Mouse (Mus musculus) right cerebral cortex, postnatal 10 days (tissue): Measurements from ENCODE around the gene Cd27.

ENCODE experiments used
- DNase-seq, 2 experiments: peaks; one replicate each; pipeline ENCODE4 v3.0.0; 2021; ENCODE audit warnings: low spot score in 2 of 2

The Cd27 gene

DNA sequence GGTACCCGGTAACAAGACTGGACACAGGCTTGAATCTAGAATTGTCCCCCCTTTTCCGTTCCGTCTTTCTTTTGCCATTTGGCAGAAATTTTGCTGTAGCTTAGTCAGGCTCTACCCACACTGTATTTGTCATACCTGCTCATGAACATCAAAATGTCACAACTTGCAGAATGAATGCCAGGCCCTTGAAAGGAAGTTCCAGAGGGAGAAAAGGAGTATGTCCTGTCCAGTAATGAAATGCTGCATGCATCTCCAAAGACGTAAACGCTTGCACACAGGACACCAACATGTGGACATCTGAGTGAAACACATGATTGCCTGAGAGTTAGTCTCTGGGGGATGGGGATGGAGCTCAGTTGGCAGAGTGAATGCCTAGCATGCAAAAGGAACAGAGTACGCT lies 23.1 kb downstream of the Cd27 start:
- no peak for DNase-seq

DNA sequence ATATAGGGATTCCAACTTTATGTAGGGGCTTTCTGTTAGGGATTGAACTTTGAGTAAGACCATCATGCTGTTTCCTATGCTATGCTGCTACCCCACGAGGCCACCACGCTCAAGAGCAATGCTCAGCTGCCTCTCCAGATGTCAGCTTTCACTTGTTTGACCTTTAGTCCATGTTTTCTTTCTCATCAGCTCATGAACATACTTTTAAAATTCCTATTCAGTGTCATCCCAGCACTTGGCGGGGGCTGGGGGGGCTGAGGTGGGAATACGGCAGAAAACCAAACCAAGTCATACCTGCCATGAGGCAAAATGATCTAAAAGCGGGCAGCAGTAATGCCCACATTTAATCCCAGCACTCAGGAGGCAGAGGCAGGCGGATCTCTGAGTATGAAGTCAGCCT lies 23.7 kb downstream of the Cd27 start:
- no peak for DNase-seq

DNA sequence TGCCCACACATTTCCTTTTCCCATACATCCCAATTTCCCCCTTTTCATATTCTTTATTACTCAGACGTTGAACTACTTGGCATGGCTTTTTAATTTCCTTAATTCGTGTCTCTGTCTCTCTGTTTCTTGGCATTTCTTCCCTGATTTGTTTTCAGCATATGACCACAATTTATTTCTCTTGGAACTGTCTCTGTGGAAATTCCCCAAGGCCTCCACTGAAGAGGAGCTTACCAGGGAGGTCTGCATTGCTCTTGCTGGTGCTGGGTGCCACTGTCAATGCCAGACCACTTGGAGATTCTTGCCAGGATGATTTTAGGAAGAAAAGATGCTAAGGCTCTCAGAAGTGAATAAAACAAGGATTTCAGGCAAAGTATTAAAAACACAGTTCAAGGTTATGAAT lies 24.2 kb downstream of the Cd27 start:
- no peak for DNase-seq

DNA sequence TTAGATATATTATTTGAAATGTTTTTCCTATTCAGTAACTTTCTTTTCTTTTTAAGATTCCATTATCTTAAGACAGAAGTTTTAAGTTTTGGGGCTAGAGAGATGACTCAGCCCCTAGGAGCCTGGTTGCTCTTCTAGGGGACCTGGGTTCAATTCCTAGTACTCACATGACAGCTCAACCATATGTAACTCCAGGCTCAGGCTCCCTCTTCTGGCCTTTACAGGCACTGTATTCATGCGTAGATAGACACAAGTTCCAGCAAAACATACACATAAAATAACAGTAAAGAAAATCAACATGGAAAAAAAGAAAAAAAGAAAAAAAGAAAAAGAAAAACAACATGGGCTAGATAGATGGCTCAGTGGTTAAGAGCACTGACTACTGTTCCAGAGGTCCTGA lies 26.4 kb downstream of the Cd27 start:
- no peak for DNase-seq

DNA sequence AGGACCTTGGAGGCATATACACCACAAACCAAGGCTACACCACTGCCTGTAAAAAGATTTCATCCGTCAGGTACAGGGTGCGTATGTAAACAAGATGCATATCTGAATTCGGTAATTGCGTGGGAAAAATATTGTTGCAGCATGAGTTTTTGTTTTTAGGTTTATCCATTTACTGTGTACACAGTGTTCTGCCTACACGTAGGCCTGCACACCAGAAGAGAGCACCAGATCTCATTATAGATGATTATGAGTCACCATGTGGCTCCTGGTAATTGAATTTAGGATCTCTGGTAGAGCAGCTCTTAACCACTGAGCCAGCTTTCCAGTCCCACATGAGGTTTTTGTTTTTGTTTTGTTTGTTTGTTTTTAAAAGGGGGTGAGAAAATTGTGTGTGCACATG lies 39.6 kb downstream of the Cd27 start:
- no peak for DNase-seq

DNA sequence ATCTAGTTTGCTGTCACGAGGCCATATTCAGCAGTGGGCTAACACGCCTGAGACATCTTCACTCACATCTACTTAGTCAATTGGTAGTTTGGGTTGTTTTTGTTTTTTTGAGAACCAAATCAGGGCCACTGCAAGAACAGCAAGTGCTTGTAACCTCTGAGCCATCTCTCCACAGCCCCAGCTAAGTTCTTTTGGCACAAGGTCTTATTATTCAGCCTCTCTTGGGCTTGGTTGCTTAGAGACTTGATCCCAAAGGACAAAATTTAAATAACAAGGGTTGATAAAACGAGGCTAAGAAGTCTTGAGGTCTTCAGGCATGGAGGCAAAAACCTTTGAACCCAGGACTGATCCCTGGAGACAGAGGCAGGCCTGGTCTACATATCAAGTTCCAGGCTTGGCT lies 40.5 kb downstream of the Cd27 start:
- no peak for DNase-seq

DNA sequence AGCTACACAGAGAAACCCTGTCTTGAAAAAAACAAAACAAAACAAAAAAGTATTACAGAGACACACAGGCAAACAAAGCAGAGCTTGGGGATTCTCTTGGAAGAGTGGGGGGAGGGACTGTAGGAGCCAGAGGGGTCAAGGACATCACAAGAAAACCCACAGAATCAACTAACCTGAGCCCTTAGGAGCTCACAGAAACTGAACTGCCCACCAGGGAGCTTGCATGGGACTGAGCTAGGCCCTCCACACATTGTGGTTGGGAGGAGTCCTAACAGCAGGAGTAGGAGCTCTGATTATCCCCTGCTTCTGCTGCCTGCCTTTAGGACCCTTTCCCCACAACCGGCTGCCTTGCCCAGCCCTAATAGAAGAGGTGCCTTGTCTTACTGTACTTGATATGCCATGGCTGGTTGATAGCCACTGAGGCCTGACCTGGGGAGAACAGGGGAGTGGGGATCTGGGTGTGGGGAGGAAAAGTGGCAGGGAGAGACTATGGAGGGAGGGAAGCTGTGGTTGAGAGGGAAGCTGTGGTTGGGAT lies 41.2 kb downstream of the Cd27 start:
- no peak for DNase-seq

DNA sequence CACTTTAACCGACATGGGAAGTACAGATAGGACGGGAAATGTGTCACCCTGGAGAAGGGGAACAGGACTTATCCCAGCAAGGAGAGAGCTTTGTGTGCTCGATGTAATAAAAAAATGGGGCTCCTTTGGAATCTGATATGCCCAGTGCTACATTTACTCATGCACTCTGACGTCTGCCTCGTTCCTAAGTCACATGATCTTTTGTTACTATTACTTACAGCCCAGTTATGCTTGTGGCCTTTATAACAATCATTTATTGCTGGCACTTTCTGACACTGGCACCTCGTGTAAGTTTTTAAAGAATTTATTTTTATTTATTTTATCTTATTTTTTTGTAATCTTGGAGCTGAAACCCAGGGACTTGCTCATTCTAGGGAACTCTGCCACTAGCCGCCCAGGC lies 43.4 kb downstream of the Cd27 start:
- DNase-seq: no peak

DNA sequence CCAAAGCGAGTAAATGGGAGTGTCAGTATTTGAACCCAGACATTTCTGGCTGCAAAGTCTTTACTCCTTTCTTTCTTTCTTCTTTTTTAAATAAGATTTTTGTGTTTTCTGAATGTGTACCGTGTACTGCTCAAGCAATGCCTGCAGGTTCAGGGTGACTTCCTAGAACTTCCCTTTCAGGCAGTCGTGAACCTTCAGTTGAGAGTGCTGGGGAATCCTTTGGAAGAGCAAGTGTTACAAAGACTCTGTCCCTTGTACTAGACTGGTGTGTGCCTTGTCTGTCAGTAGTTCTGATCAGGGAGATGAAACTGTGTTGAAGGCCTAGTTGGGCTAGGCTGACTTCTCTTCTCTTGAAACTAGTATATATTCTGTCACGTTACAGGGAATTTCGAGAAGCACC lies 44.0 kb downstream of the Cd27 start:
- DNase-seq: no peak

DNA sequence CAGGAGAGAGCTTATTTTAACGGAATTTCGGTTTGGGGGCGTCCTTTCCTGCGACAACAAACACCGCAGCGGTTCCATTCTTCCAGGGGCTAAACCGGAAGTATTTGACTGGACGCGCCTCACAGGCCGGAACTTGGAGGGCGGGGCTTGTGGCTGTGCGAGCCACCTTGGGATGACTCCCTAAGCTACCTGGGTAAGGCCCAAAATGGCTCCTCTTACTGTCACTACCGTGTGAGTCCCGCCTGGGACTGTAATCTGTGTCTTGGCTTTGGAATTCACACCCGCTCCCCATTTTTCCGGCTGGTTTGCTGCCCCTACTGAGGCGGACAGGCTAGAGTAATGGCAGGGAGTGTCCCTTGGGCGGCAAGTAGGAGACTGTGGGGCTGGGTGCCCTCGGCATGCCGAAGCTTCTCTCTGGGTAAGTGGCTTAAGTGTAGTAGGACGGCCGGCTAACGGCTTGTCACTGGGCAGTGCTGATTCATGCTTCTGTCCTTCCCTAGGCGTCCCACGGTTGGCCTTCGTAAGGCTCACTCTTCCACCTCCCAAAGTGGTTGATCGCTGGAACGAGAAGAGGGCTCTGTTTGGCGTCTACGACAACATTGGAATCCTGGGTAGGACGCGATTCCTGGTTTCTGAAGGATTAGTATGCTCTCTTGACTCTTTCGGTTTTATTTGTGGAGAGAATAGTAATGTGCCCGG lies 44.6 kb downstream of the Cd27 start:
- peak; percentile 95 for DNase-seq

DNA sequence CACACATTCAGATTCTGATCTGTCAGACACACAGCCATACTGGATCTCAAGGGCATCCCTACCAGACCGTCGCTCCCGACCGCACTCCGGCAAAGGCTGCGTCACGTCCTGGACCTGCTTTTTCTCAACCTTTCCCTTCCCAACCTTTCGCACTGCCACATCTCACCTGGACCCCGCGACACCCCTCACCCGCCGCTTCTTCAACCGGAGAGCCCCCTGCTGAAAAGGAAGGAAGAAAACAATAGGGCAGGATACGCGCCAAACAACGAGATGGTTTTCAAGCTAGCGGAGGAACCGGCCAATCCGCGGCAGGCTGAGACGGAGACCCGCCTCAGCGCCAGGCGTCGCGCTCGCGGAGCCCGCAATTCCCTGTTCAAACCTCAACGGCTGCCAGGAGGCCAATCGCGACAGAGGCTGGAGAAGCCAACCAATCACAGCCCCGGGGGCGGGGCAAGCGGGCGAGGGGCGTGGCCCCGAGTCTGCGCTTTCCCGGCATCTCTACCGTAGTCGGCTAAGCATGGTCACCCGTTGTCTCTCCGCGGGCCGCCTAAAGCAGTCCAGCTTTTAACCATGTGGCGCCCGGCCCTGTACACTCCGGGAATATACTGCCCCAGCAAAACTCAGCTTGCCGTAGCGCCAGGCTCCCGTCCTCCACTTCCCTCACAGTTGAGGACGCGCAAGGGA lies 45.3 kb downstream of the Cd27 start, which contains the start of the genes Ncapd2 and Mrpl51:
Ncapd2 (minus strand) TSS at position 370 of the 684 bp plus-strand sequence.
Mrpl51 (plus strand) TSS at position 470 of the 684 bp plus-strand sequence.
- DNase-seq: peak; percentile 99

DNA sequence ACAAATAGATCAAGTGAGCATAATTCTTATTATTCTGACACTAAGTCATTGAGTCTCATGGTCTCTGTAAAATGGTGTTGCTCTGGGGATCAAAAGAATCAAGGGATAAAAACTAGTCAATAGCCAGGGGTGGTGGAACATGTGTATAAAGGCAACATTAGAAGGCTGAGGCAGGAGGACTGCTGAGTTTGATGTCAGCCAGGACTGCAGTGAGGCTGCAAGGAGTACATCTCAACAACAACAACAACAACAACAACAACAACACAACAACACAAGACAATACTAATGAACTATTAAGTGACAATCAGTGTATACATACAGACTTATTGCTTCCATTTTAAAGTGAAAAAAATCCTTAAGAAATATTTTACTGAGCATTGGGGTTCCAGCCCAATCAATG lies 46.0 kb downstream of the Cd27 start:
- DNase-seq: no peak

DNA sequence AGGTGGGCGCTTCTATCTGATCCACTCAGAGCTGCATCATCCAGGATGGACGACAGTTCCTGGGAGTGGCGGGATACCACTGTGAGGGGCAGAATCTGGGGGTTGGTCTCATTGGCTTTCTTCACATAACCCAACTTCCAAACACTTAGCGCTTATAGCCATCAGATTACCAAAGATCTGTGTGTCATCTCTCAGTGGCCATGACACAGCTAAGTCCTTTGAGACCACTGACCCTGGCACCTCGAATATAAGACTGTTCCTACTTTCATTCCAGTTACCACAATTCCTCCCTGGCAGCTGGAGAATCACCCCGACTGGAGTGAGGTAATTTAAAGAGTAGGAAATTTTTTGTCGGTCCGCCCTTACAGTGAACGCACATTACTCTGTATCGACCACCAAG lies 50.6 kb downstream of the Cd27 start:
- DNase-seq: no peak
